Mouse (Mus musculus): ENCODE measurements around the gene Map4k1.
"Not testable (repeated sequence)": the region's sequence is repeated elsewhere in the genome, so short reads cannot be mapped to it uniquely, and the experiment has no call there.

The Map4k1 gene

GRCm38 (mm10) chr7:28956270-28956669 is 25.6 kb upstream of the Map4k1 start:
- no peak for DNase-seq

- no peak for DNase-seq
Observed at GRCm38 (mm10) chr7:28957286-28957685, 24.6 kb upstream of the Map4k1 start.

- no peak for DNase-seq
Observed at GRCm38 (mm10) chr7:28957997-28958725, 23.7 kb upstream of the Map4k1 start.

- no peak for DNase-seq
Observed at GRCm38 (mm10) chr7:28958770-28959169, 23.1 kb upstream of the Map4k1 start.

GRCm38 (mm10) chr7:28959505-28960045 is 22.3 kb upstream of the Map4k1 start:
- no peak for DNase-seq

- DNase-seq = no peak
Observed at GRCm38 (mm10) chr7:28960354-28961046, 21.4 kb upstream of the Map4k1 start.

- no peak for DNase-seq
Observed at GRCm38 (mm10) chr7:28961584-28961926, 20.3 kb upstream of the Map4k1 start.

- DNase-seq = peak; percentile 99 to 100
Observed at GRCm38 (mm10) chr7:28961927-28962670, 19.8 kb upstream of the Map4k1 start, which contains the start of gene Actn4. Actn4 (minus strand) TSS chr7:28962340.

- DNase-seq = no peak
Observed at GRCm38 (mm10) chr7:28963399-28963923, 18.4 kb upstream of the Map4k1 start.

GRCm38 (mm10) chr7:28965346-28965840 is 16.5 kb upstream of the Map4k1 start:
- DNase-seq = no peak

GRCm38 (mm10) chr7:28966181-28966580 is 15.7 kb upstream of the Map4k1 start:
- no peak for DNase-seq

- no peak for DNase-seq
Observed at GRCm38 (mm10) chr7:28966751-28967505, 14.9 kb upstream of the Map4k1 start.

GRCm38 (mm10) chr7:28968120-28968519 is 13.7 kb upstream of the Map4k1 start:
- DNase-seq = not testable (repeated sequence)

- no peak for DNase-seq
Observed at GRCm38 (mm10) chr7:28969271-28969670, 12.6 kb upstream of the Map4k1 start.

- no peak for DNase-seq
Observed at GRCm38 (mm10) chr7:28969672-28970394, 12.0 kb upstream of the Map4k1 start.

GRCm38 (mm10) chr7:28971029-28971428 is 10.8 kb upstream of the Map4k1 start:
- no peak for DNase-seq

GRCm38 (mm10) chr7:28971770-28972269 is 10.0 kb upstream of the Map4k1 start:
- no peak for DNase-seq

- peak; percentile 79 to 89 for DNase-seq
Observed at GRCm38 (mm10) chr7:28972542-28972985, 9.3 kb upstream of the Map4k1 start.

- peak in 1 of 2 experiments; percentile 41 for DNase-seq
Observed at GRCm38 (mm10) chr7:28973025-28973424, 8.8 kb upstream of the Map4k1 start.

- DNase-seq = no peak
Observed at GRCm38 (mm10) chr7:28977556-28977955, 4.3 kb upstream of the Map4k1 start.
